Mouse (Mus musculus) liver, postnatal 0 days (tissue): ENCODE data around the gene Katna1.

Experiments
- CTCF ChIP-seq: sonication (generic); IDR thresholded peaks from 2 replicates; pipeline ENCODE4 v1.5.1; 2016; ENCODE audit warnings: antibody characterized with exemption, low read depth
- EP300 ChIP-seq: IDR thresholded peaks from 2 replicates; pipeline ENCODE4 v1.6.1; 2016; ENCODE audit warnings: antibody characterized with exemption, low read depth, mild to moderate bottlenecking

- no peak for TF ChIP-seq EP300
- no peak for TF ChIP-seq CTCF
These were observed 23.2 kb upstream of the Katna1 start for GRCm38 (mm10) chr10:7702586-7702985.
